Mouse (Mus musculus) E14TG2a.4 (cell line): ENCODE data around the gene Pcsk6.

Experiments
- CTCF ChIP-seq: conservative IDR thresholded peaks from 2 replicates; pipeline ENCODE4 v1.5.1; 2014; ENCODE audit warnings: low read length
- NANOG ChIP-seq: IDR thresholded peaks from 2 replicates; pipeline ENCODE4 v1.6.1; 2014; ENCODE audit warnings: borderline replicate concordance, low read length, mixed read lengths
- POU5F1 ChIP-seq: IDR thresholded peaks from 2 replicates; pipeline ENCODE4 v1.6.1; 2014; ENCODE audit warnings: low read length, borderline replicate concordance

DNA sequence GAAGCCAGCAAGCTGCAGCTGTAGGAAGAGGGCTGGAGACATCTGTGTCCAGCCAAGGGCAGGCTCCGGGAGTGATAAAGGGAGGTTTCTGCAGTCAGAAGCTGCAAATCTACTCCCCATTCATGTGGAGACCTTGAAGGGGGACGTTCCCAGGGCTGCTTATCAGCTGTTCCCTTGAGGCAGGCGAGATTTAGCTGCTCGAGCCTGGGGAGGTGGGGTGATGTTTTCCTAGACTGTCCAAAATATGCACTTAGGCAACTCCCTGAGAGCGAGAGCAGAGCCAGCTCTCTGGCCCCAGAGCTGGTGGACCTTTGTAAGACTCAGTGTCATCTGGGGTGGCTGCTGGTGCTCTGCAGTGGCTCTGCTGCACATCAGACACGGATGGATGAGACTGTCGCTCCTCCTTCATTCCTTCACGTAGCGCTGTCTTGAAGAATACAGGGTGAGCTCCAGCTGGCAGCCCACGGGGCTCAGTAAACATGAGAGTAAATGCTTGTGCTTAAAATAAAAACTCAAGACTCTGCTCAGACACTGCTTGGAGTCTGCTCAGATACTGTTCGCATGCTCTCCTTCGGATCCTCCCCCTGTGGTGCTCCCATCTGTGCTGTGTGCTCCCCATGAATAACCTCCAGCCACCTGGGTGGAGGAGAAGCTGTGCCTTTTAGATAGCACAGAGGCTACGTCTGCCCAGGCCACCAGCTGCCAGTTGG is 41.1 kb downstream of the Pcsk6 start:
- TF ChIP-seq CTCF (no peak), NANOG (no peak), POU5F1 (no peak)
